Mouse (Mus musculus): Measurements from ENCODE around the gene Gch1. TPM values are rescaled to one million over a fixed set of nuclear protein-coding genes. Genes with fewer than 3 reads are reported as not detected.

Gch1 gene
- polyA plus RNA-seq, 1 experiment from 2014 or later: 5.3 TPM

- H3K27me3 ChIP-seq: no peaks in the 10 kb centered on the region
- H3K4me3 ChIP-seq: no peak overlapping the region
- H3K27ac ChIP-seq: no peak overlapping the region
- H3K4me1 ChIP-seq (replicated peaks): no peaks in the 10 kb centered on the region
- H3K9ac ChIP-seq: no peak overlapping the region
- H3K36me3 ChIP-seq: no peaks in the 10 kb centered on the region
- no peak overlapping the region for H3K4me2 ChIP-seq
- 91% methylated on average over 3 of the region's 3 CpGs for WGBS
- ATAC-seq (replicated peaks; ENCODE audit: insufficient number of reproducible peaks, insufficient read depth, low FRiP score, low read depth): no peak
- no peaks in the 10 kb centered on the region for H3K9me3 ChIP-seq (replicated peaks)
Measured at GRCm38 (mm10) chr14:47197340-47197739, 8.1 kb upstream of the Gch1 start.

DNA sequence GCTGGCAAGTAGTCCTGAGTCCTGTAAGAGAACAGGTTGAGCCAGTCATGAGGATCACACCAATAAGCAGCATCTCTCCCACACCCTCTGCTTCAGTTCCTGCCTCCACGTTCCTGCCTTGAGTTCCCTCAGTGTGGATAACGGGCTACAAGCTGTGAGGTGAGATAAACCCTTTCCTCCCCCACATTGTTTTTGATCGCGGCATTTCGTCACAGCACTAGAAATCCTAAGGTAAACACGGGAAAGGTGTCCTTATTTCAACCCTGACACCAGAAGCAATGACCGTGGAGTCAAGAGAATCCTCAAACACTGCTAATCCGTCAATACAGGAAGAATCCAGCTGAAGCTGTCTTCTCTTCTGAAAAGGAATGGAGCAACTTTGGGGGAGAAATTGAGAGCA is 7.5 kb upstream of the Gch1 start:
- no peak overlapping the region for H3K4me3 ChIP-seq
- 70% methylated on average over 8 of the region's 8 CpGs for WGBS
- ATAC-seq (replicated peaks; ENCODE audit: insufficient number of reproducible peaks, insufficient read depth, low FRiP score, low read depth): no peak
- no peaks in the 10 kb centered on the region for H3K4me1 ChIP-seq (replicated peaks)
- no peak overlapping the region for H3K9ac ChIP-seq
- no peak overlapping the region for H3K4me2 ChIP-seq
- H3K9me3 ChIP-seq (replicated peaks): no peaks in the 10 kb centered on the region
- H3K27me3 ChIP-seq: no peaks in the 10 kb centered on the region
- H3K36me3 ChIP-seq: no peaks in the 10 kb centered on the region
- no peak overlapping the region for H3K27ac ChIP-seq

- no peak for ATAC-seq (replicated peaks; ENCODE audit: insufficient number of reproducible peaks, insufficient read depth, low FRiP score, low read depth)
- H3K4me2 ChIP-seq: no peak overlapping the region
- H3K27ac ChIP-seq: no peak overlapping the region
- no peak overlapping the region for H3K9ac ChIP-seq
- no peaks in the 10 kb centered on the region for H3K36me3 ChIP-seq
- H3K27me3 ChIP-seq: no peaks in the 10 kb centered on the region
- H3K4me3 ChIP-seq: no peak overlapping the region
- WGBS: 29% methylated on average over 4 of the region's 4 CpGs
- H3K4me1 ChIP-seq (replicated peaks): 0 out of 2 replicates have a peak, but pooled peaks cover 2% of the 10 kb centered on the region
- no peaks in the 10 kb centered on the region for H3K9me3 ChIP-seq (replicated peaks)
Measured at GRCm38 (mm10) chr14:47194096-47194495, 4.9 kb upstream of the Gch1 start.

- Histone ChIP-seq H3K9ac (no peak overlapping the region), H3K4me2 (no peak overlapping the region), H3K27me3 (no peaks in the 10 kb centered on the region), H3K36me3 (no peaks in the 10 kb centered on the region), H3K9me3 (replicated peaks) (no peaks in the 10 kb centered on the region), H3K4me1 (replicated peaks) (peaks cover 6% of the 10 kb centered on the region; the same call in 1 of the 2 replicates), H3K27ac (no peak overlapping the region), H3K4me3 (no peak overlapping the region)
- no peak for ATAC-seq (replicated peaks; ENCODE audit: insufficient number of reproducible peaks, insufficient read depth, low FRiP score, low read depth)
- WGBS: 78% methylated on average over 6 of the region's 6 CpGs
Measured at GRCm38 (mm10) chr14:47193506-47193905, 4.3 kb upstream of the Gch1 start.

GRCm38 (mm10) chr14:47191861-47192260 is 2.6 kb upstream of the Gch1 start:
- H3K27me3 ChIP-seq: no peaks in the 10 kb centered on the region
- H3K9ac ChIP-seq: no peak overlapping the region
- no peak for ATAC-seq (replicated peaks; ENCODE audit: insufficient number of reproducible peaks, insufficient read depth, low FRiP score, low read depth)
- H3K9me3 ChIP-seq (replicated peaks): no peaks in the 10 kb centered on the region
- WGBS: 55% methylated on average over 5 of the region's 5 CpGs
- H3K4me1 ChIP-seq (replicated peaks): peaks cover 14% of the 10 kb centered on the region
- H3K4me2 ChIP-seq: no peak overlapping the region
- no peaks in the 10 kb centered on the region for H3K36me3 ChIP-seq
- H3K27ac ChIP-seq: no peak overlapping the region
- no peak overlapping the region for H3K4me3 ChIP-seq

GRCm38 (mm10) chr14:47190626-47191025 is 1.4 kb upstream of the Gch1 start:
- H3K9ac ChIP-seq: no peak overlapping the region
- no peak overlapping the region for H3K27ac ChIP-seq
- no peaks in the 10 kb centered on the region for H3K36me3 ChIP-seq
- 67% methylated on average over 4 of the region's 4 CpGs for WGBS
- no peak overlapping the region for H3K4me3 ChIP-seq
- no peak overlapping the region for H3K4me2 ChIP-seq
- no peaks in the 10 kb centered on the region for H3K9me3 ChIP-seq (replicated peaks)
- no peaks in the 10 kb centered on the region for H3K27me3 ChIP-seq
- peaks cover 14% of the 10 kb centered on the region for H3K4me1 ChIP-seq (replicated peaks)
- no peak for ATAC-seq (replicated peaks; ENCODE audit: insufficient number of reproducible peaks, insufficient read depth, low FRiP score, low read depth)

GRCm38 (mm10) chr14:47189635-47189955 is 382 bp upstream of the Gch1 start:
- Histone ChIP-seq H3K36me3 (no peaks in the 10 kb centered on the region), H3K4me2 (peak overlapping the region; percentile 90), H3K27ac (peak overlapping the region; percentile 65; the same call in 1 of the 2 replicates), H3K9me3 (replicated peaks) (no peaks in the 10 kb centered on the region), H3K27me3 (no peaks in the 10 kb centered on the region), H3K4me1 (replicated peaks) (peaks cover 17% of the 10 kb centered on the region), H3K9ac (peak overlapping the region; percentile 62), H3K4me3 (peak overlapping the region; percentile 74)
- 16% methylated on average over 8 of the region's 8 CpGs for WGBS
- ATAC-seq (replicated peaks; ENCODE audit: insufficient number of reproducible peaks, insufficient read depth, low FRiP score, low read depth): no peak; the same call in 1 of the 2 replicates

DNA sequence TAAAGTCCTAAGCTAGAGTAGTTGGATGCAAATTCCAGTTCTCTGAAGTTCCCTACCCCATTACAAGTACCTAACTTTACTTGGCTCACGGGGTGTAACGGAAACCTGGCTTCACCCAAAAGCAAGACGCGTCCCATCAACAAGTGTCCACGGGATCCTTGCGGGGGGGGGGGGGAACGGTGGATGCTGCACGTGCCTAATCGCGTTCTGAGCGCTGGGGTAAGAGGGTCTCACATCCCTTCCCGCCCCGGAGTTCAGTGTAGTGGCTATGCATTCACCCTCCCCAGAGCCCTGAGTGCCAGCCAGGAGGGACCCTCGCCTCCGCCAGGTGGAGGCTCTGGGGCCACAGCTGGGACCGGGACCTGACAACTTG is 752 bp downstream of the Gch1 start:
- Histone ChIP-seq H3K9ac (peak overlapping the region; percentile 62), H3K27ac (no peak overlapping the region; the same call in 1 of the 2 replicates), H3K9me3 (replicated peaks) (no peaks in the 10 kb centered on the region), H3K4me3 (peak overlapping the region; percentile 74), H3K4me1 (replicated peaks) (peaks cover 17% of the 10 kb centered on the region), H3K27me3 (no peaks in the 10 kb centered on the region), H3K36me3 (no peaks in the 10 kb centered on the region), H3K4me2 (peak overlapping the region; percentile 90)
- ATAC-seq (replicated peaks; ENCODE audit: insufficient number of reproducible peaks, insufficient read depth, low FRiP score, low read depth): peak; percentile 45; the same call in 1 of the 2 replicates
- 2% methylated on average over 16 of the region's 16 CpGs for WGBS

DNA sequence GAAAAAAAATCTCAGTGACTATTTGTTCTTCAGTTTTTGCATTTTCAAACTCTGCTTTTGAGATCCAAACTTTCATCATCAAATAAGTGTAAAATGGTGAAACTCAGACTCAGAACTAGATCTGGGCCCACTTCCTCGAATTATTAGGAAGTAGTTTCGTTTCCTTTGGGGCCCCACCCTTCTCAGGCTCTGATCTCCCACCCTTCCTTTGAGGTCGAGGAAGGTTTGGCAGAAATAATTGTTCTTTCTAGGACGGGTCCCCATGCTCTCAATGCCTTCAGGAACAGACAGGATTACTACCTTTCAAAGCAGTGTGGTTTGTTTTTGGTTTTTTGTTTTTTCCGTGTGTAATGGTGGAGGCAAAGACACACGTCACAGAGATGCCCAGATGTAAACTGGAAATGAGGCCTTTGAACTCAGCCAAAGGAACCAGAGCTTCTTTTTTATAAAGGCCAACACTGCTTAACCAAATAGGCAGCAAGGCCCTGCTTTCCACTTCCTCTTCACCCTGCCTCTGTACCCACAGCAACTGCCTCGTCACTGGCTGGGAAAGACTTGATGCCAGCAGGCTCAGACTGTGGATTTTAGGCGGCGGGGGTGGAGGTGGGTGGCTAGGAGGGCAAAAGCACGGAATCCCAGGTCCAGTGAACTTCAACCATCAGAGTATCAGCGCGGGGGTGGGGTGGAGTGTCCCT is 1.4 kb downstream of the Gch1 start:
- 0 out of 2 replicates have a peak overlapping the region, but pooled peaks have one; percentile 10 for H3K27ac ChIP-seq
- H3K4me2 ChIP-seq: peak overlapping the region; percentile 90
- no peak overlapping the region for H3K9ac ChIP-seq
- no peak for ATAC-seq (replicated peaks; ENCODE audit: insufficient number of reproducible peaks, insufficient read depth, low FRiP score, low read depth)
- no peaks in the 10 kb centered on the region for H3K27me3 ChIP-seq
- H3K36me3 ChIP-seq: no peaks in the 10 kb centered on the region
- no peaks in the 10 kb centered on the region for H3K9me3 ChIP-seq (replicated peaks)
- peak overlapping the region; percentile 74 for H3K4me3 ChIP-seq
- H3K4me1 ChIP-seq (replicated peaks): peaks cover 17% of the 10 kb centered on the region
- 45% methylated on average over 12 of the region's 12 CpGs for WGBS

- Histone ChIP-seq H3K4me2 (0 out of 2 replicates have a peak overlapping the region, but pooled peaks have one; percentile 90), H3K4me3 (no peak overlapping the region), H3K27me3 (no peaks in the 10 kb centered on the region), H3K27ac (no peak overlapping the region), H3K36me3 (no peaks in the 10 kb centered on the region), H3K4me1 (replicated peaks) (peaks cover 17% of the 10 kb centered on the region), H3K9me3 (replicated peaks) (no peaks in the 10 kb centered on the region), H3K9ac (no peak overlapping the region)
- 38% methylated on average over 1 of the region's 1 CpGs for WGBS
- ATAC-seq (replicated peaks; ENCODE audit: insufficient number of reproducible peaks, insufficient read depth, low FRiP score, low read depth): no peak
Measured at GRCm38 (mm10) chr14:47187261-47187660, 2.0 kb downstream of the Gch1 start.

- Histone ChIP-seq H3K36me3 (no peaks in the 10 kb centered on the region), H3K27me3 (no peaks in the 10 kb centered on the region), H3K4me3 (no peak overlapping the region), H3K9me3 (replicated peaks) (no peaks in the 10 kb centered on the region), H3K4me2 (no peak overlapping the region), H3K4me1 (replicated peaks) (peaks cover 22% of the 10 kb centered on the region), H3K9ac (no peak overlapping the region), H3K27ac (no peak overlapping the region)
- no peak for ATAC-seq (replicated peaks; ENCODE audit: insufficient number of reproducible peaks, insufficient read depth, low FRiP score, low read depth)
- 76% methylated on average over 2 of the region's 2 CpGs for WGBS
Measured at GRCm38 (mm10) chr14:47186561-47186960, 2.7 kb downstream of the Gch1 start.
